Mouse (Mus musculus): ENCODE measurements around the gene Spint2. TPM values are rescaled to one million over a fixed set of nuclear protein-coding genes. Genes with fewer than 3 reads are reported as not detected.

The Spint2 gene
- polyA plus RNA-seq, 1 experiment from 2014 or later: 239 TPM

DNA sequence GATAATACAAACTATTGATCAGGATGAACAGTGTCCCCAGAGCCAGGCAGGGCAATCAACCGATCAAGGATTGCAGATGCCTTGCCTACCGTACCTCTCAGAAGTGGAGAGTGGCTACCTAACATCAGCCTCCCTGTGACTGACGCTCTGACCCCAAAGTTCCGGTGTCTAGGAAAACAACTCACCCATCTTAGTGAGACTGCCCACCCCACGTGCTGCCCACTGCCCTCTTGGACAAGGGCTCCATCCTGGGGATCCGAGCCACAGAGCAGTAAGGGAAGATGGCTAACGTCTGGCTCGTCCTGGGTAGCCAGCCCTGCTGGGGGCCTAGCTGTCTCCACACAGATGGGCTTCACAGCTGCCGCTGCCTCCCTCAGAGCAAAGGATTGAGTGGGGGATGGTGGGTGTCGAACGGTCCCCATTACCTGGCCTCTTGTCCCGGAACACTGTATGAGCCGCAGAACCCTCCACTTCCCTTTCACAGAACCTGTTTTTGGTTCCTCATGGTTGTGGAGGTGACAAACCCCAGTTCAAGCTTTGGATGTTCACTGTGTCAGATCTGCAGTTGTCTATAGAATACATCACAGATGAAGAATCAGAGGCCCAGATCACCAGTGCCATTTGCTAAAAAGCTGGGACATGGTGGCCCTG lies 12.5 kb upstream of the Spint2 start:
- no peak overlapping the region for H3K4me3 ChIP-seq (ENCODE audit: low read length)
- no peak for ATAC-seq (ENCODE audit: low FRiP score, low TSS enrichment)
- H3K4me2 ChIP-seq (replicated peaks; ENCODE audit: low read depth, low read length): no peak overlapping the region
- no peak overlapping the region for H3K27ac ChIP-seq (ENCODE audit: low read depth, low read length)
- no peaks in the 10 kb centered on the region for H3K27me3 ChIP-seq (ENCODE audit: control insufficient read depth, insufficient read depth, low read length)
- no peaks in the 10 kb centered on the region for H3K9me3 ChIP-seq (ENCODE audit: control insufficient read depth, low read length)
- no peaks in the 10 kb centered on the region for H3K36me3 ChIP-seq (ENCODE audit: control insufficient read depth, insufficient read depth, low read length)
- H3K4me1 ChIP-seq (ENCODE audit: control insufficient read depth, insufficient read depth, low read length): peaks cover 38% of the 10 kb centered on the region
- WGBS: 72% methylated on average over 13 of the region's 13 CpGs
- H3K9ac ChIP-seq (ENCODE audit: low read depth, low read length): no peak overlapping the region

DNA sequence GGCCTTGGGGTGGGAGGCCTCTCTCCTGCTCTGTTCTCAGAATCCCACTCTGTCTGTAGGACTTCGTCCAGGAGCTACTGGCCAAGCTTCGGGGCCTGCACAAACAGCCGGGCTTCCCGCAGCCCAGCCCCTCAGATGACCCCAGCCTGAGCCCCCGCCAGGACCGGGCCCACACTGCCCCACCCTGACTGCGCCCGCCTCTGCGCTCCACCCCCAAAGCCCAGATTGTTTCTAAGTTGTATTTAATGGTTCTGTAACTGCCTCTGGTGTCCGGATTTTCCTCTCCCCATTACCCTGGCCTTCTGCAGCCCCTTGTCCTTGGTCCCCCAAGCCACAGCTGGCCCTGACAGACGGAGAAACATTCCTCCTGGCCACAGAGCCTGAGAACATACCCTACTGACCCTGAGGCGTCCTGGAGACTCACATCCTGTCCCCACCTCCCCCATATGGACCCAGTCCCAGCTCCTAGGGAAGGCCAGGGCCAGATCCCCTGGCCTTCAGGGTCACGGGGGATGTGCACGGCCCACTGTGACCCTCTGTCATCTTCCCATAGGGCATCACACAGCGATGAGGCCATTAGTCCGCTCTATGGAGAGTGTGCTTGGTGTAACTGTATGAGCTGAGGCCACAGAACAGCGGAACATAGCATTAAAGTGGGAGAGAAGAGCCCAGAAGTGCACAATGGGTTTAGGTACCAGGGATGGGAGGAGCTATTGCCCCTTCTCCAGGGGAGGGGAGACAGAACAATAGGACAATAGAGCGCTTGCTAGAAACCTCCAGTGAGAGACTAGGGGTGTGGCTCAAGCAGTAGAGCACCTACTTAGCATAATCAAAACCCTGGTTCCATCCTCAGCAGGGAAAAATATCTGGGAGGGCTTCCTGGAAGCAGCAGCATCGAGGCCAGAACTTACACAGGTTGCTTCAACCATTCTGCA lies 11.7 kb upstream of the Spint2 start:
- peak; percentile 14; the same call in 1 of the 2 replicates for ATAC-seq (ENCODE audit: low FRiP score, low TSS enrichment)
- WGBS: 23% methylated on average over 19 of the region's 19 CpGs
- Histone ChIP-seq H3K9me3 (ENCODE audit: control insufficient read depth, low read length) (no peaks in the 10 kb centered on the region), H3K36me3 (ENCODE audit: control insufficient read depth, insufficient read depth, low read length) (no peaks in the 10 kb centered on the region), H3K4me1 (ENCODE audit: control insufficient read depth, insufficient read depth, low read length) (peaks cover 44% of the 10 kb centered on the region), H3K4me3 (ENCODE audit: low read length) (no peak overlapping the region), H3K27ac (ENCODE audit: low read depth, low read length) (peak overlapping the region; percentile 80), H3K27me3 (ENCODE audit: control insufficient read depth, insufficient read depth, low read length) (no peaks in the 10 kb centered on the region; the same call in 1 of the 2 replicates), H3K4me2 (replicated peaks; ENCODE audit: low read depth, low read length) (no peak overlapping the region), H3K9ac (ENCODE audit: low read depth, low read length) (no peak overlapping the region)

DNA sequence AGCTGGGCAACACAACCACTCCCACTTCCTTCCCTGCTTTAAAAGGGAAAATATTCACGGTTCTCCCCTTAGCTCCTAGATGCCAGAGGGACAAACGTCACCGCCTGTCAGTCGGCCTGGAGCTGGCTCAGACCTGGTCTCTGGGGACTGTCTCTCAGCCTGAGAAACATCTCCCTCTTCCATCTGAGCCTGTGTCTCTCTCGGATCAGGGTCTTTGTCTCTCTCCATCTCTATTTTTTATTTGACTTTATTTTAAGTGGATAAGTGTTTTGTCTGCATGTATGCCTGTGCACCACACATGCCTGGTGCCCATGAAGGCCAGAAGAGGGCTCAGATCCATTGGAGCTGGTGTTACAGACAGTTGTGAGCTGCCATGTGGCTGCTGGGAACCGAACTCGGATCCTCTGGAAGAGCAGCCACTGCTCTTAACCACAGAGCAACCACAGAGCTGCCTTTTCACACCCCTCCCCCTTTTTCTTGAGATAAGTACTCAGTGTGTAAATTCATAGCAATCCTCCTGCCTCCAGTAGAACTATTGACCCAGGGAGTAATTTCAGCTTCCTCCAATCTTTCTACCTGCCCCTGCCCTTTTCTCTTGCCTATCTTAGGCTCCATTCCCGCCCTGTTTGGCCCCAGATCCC lies 10.9 kb upstream of the Spint2 start:
- Histone ChIP-seq H3K27ac (ENCODE audit: low read depth, low read length) (peak overlapping the region; percentile 80), H3K4me2 (replicated peaks; ENCODE audit: low read depth, low read length) (peak overlapping the region; percentile 22), H3K27me3 (ENCODE audit: control insufficient read depth, insufficient read depth, low read length) (no peaks in the 10 kb centered on the region; the same call in 1 of the 2 replicates), H3K9ac (ENCODE audit: low read depth, low read length) (no peak overlapping the region), H3K4me1 (ENCODE audit: control insufficient read depth, insufficient read depth, low read length) (peaks cover 44% of the 10 kb centered on the region), H3K9me3 (ENCODE audit: control insufficient read depth, low read length) (no peaks in the 10 kb centered on the region), H3K36me3 (ENCODE audit: control insufficient read depth, insufficient read depth, low read length) (no peaks in the 10 kb centered on the region), H3K4me3 (ENCODE audit: low read length) (no peak overlapping the region)
- WGBS: 18% methylated on average over 8 of the region's 8 CpGs
- ATAC-seq (ENCODE audit: low FRiP score, low TSS enrichment): no peak

DNA sequence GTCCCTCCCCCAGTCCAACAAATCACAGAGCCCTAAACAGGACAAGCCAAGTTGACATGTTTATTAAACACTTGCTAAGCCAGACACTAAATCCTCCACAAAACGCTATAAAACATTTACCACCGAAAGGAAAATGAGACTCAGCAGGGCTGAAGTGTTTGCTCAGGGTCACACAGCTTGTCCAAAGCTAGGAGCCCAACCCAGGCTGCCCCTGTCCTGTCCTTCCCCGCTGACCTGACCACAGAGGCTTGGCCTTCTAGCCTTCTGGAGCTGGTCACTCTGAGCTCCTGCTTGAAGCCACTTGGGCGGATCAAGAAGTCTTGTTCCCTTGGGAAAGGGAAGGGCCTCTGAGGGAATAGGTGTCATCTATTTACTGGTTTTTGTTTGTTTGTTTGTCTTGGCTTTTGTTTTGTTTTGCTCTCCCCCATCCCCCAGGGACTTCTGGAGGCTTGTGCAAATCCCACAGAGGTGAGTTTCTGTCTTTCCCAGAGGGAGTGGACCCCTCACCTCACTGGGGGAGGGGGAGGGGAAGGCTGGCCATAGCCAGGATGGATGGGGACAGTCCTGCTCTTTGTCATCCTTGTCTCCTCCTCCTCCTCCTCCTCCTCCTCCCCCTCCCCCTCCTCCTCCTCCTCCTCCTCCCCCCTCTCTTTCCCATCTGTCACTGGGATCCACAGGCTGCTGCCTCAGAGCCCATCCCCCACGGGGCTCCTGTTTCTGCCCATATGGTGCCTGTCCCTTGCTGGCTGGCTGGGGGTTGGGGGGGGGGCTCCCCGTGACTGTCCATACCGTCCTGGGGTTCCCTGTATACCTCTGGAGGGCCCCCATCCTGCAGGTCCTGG lies 10.1 kb upstream of the Spint2 start:
- Histone ChIP-seq H3K4me3 (ENCODE audit: low read length) (no peak overlapping the region), H3K4me1 (ENCODE audit: control insufficient read depth, insufficient read depth, low read length) (peaks cover 44% of the 10 kb centered on the region), H3K27me3 (ENCODE audit: control insufficient read depth, insufficient read depth, low read length) (peaks cover 3% of the 10 kb centered on the region), H3K9me3 (ENCODE audit: control insufficient read depth, low read length) (no peaks in the 10 kb centered on the region), H3K9ac (ENCODE audit: low read depth, low read length) (no peak overlapping the region), H3K27ac (ENCODE audit: low read depth, low read length) (peak overlapping the region; percentile 80; the same call in 1 of the 2 replicates), H3K36me3 (ENCODE audit: control insufficient read depth, insufficient read depth, low read length) (no peaks in the 10 kb centered on the region), H3K4me2 (replicated peaks; ENCODE audit: low read depth, low read length) (peak overlapping the region; percentile 87)
- ATAC-seq (ENCODE audit: low FRiP score, low TSS enrichment): peak; percentile 24; the same call in 1 of the 2 replicates
- 6% methylated on average over 6 of the region's 7 CpGs for WGBS

DNA sequence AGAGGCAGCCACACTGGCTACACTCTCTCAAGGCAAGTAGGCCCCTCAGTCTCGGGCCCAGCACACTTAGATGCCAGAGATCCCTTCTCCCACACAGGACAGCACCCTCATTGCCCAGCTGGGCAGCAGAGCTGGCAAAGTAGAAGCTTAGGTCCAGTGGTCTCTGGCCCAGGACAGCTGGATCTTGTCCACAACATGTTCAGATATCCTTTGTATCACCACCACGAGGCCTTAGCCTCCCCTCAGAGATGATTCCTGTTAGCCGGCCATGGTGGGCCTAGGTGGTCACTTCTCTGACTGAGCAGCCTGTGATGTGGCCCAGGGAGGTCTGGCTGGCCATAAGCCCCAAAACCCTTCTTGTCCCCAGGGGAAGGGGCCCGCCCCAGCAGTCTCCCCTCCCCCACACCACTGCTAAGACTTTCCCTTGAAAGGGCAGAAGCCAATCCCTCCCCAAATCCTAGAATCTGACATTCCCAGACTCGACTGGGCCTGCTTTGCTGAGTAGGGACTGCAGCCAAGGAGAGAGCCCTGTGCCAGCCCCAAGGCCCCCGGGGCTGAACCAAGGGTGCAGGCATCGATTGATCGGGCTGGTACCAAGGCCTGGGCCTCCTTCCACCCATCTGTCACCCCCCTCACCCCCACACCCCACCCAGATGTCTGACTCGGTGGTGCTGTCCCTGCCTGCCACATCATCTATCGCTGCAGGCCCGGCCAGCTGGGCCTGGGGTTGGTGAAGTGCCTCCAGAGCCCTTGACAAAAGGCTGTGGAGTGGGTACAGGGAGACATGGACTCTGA lies 9.2 kb upstream of the Spint2 start:
- H3K27ac ChIP-seq (ENCODE audit: low read depth, low read length): peak overlapping the region; percentile 42; the same call in 1 of the 2 replicates
- peak overlapping the region; percentile 28; the same call in 1 of the 2 replicates for H3K9ac ChIP-seq (ENCODE audit: low read depth, low read length)
- H3K4me2 ChIP-seq (replicated peaks; ENCODE audit: low read depth, low read length): peak overlapping the region; percentile 87
- peaks cover 3% of the 10 kb centered on the region for H3K27me3 ChIP-seq (ENCODE audit: control insufficient read depth, insufficient read depth, low read length)
- ATAC-seq (ENCODE audit: low FRiP score, low TSS enrichment): no peak
- no peaks in the 10 kb centered on the region for H3K9me3 ChIP-seq (ENCODE audit: control insufficient read depth, low read length)
- H3K4me1 ChIP-seq (ENCODE audit: control insufficient read depth, insufficient read depth, low read length): peaks cover 44% of the 10 kb centered on the region
- no peaks in the 10 kb centered on the region for H3K36me3 ChIP-seq (ENCODE audit: control insufficient read depth, insufficient read depth, low read length)
- 26% methylated on average over 11 of the region's 11 CpGs for WGBS
- H3K4me3 ChIP-seq (ENCODE audit: low read length): peak overlapping the region; percentile 56; the same call in 1 of the 2 replicates

DNA sequence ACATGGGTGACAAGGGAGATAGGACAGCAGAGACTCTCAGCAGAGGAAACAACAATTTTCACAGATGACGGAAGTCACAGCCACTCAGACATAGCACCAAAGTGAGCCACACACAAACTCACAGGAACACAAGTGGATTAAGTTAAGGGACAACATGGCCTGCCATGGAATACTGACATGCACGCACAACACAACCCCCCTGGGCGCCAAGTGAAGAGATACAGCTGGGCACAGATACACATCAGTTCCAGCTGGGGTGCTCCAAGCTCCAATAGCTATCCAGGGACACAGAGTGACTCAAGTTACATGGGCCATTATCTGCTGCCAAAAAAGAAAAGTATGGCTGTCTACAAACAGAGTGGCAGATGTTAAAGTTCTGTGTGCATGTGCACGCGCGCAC lies 8.1 kb upstream of the Spint2 start:
- Histone ChIP-seq H3K9ac (ENCODE audit: low read depth, low read length) (peak overlapping the region; percentile 47; the same call in 1 of the 2 replicates), H3K4me3 (ENCODE audit: low read length) (peak overlapping the region; percentile 56), H3K27ac (ENCODE audit: low read depth, low read length) (peak overlapping the region; percentile 70), H3K4me2 (replicated peaks; ENCODE audit: low read depth, low read length) (peak overlapping the region; percentile 87), H3K4me1 (ENCODE audit: control insufficient read depth, insufficient read depth, low read length) (peaks cover 44% of the 10 kb centered on the region), H3K27me3 (ENCODE audit: control insufficient read depth, insufficient read depth, low read length) (peaks cover 7% of the 10 kb centered on the region), H3K36me3 (ENCODE audit: control insufficient read depth, insufficient read depth, low read length) (no peaks in the 10 kb centered on the region), H3K9me3 (ENCODE audit: control insufficient read depth, low read length) (no peaks in the 10 kb centered on the region)
- ATAC-seq (ENCODE audit: low FRiP score, low TSS enrichment): no peak
- 52% methylated on average over 6 of the region's 6 CpGs for WGBS

DNA sequence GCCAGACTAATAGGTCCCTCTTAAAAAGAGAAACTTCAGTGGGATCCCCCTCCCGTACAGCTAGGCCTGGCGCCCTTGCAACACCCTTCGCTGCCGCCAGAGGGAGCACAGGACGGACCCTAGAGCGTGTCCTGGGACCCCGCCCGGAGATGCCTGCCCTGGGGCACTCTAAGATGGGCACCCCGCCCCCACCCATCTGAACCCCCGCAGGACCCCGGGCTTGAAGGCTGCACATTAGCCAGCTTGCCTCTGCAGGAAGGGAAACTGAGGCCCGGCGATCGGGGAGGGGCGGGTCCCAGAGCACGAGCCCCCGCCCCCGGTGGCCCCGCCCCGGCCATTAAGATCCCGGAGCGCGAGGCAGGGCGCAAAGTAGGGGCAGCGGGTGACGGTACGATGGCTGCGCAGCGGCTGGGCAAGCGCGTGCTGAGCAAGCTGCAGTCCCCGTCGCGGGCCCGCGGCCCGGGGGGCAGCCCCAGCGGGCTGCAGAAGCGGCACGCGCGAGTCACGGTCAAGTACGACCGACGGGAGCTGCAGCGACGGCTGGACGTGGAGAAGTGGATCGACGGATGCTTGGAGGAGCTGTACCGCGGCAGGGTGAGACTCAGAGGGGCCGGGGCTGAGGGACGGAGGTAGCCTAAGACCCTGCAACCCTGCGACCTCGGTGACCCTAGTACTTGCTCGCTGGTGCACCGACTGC lies 7.4 kb upstream of the Spint2 start, which contains the start of gene Ppp1r14a:
Ppp1r14a (plus strand) TSS at position 367 of the 697 bp plus-strand sequence.
- Histone ChIP-seq H3K4me2 (replicated peaks; ENCODE audit: low read depth, low read length) (peak within 1 kb of the TSS; percentile 87), H3K36me3 (ENCODE audit: control insufficient read depth, insufficient read depth, low read length) (no peaks in the 10 kb centered on the region), H3K4me3 (ENCODE audit: low read length) (peak within 1 kb of the TSS; percentile 56), H3K27me3 (ENCODE audit: control insufficient read depth, insufficient read depth, low read length) (peaks cover 8% of the 10 kb centered on the region), H3K9me3 (ENCODE audit: control insufficient read depth, low read length) (no peaks in the 10 kb centered on the region), H3K27ac (ENCODE audit: low read depth, low read length) (peak within 1 kb of the TSS; percentile 70), H3K9ac (ENCODE audit: low read depth, low read length) (peak within 1 kb of the TSS; percentile 47), H3K4me1 (ENCODE audit: control insufficient read depth, insufficient read depth, low read length) (peaks cover 44% of the 10 kb centered on the region)
- WGBS: under 1% methylated on average over 52 of the region's 59 CpGs
- peak; percentile 33 for ATAC-seq (ENCODE audit: low FRiP score, low TSS enrichment)
